Mouse (Mus musculus) spleen, adult 12 weeks (tissue): Measurements from ENCODE around the gene Chpt1.
A peak's percentile ranks its signal among the peaks of the same experiment; 100 is the strongest.
"Not testable (repeated sequence)": the region's sequence is repeated elsewhere in the genome, so short reads cannot be mapped to it uniquely, and the experiment has no call there.

ENCODE experiments used
- DNase-seq: peaks from one replicate; pipeline ENCODE4 v3.0.0; 2022; ENCODE audit warnings: low spot score

Gene Chpt1

GRCm38 (mm10) chr10:88503421-88504314 is at the start of gene Chpt1:
Gene Chpt1 (minus strand): TSS chr10:88504073.
- DNase-seq: peak; percentile 67

DNA sequence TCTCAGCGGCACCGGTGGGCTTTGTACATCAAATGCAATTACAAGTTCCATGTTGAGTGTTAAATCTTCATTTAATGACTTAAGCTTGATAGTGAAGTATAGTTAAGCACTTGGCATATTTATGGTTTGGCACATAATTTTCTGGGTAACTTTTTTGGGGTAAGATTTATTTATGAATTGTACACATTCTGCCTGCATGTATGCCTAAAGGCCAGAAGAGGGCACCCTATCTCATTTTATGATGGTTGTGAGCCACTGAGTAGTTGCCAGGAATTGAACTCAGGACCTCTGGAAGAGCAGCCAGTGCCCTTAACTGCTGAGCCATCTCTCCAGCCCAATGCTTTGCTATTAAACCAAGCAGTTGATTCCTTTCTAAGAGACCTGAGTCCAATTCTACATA is 48.9 kb upstream of the Chpt1 start:
- DNase-seq: no peak

DNA sequence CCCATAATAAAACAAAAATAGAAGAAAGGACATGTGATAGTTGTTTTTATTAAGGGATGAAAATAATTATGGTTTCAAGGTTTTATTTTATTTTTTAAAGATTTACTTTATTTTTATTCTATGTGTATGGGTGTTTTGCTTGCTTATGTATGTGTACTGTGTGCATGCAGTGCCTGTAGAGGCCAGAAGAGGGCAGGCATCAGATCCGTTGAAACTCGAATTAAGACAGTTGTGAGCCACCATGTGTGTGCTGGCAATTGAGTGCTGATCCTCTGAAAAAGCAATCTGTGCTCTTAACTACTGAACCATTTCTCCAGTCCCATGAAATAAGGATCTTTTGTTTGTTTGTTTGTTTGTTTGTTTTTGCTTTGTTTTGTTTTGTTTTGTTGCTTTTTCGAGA is 46.4 kb upstream of the Chpt1 start:
- DNase-seq: no peak

DNA sequence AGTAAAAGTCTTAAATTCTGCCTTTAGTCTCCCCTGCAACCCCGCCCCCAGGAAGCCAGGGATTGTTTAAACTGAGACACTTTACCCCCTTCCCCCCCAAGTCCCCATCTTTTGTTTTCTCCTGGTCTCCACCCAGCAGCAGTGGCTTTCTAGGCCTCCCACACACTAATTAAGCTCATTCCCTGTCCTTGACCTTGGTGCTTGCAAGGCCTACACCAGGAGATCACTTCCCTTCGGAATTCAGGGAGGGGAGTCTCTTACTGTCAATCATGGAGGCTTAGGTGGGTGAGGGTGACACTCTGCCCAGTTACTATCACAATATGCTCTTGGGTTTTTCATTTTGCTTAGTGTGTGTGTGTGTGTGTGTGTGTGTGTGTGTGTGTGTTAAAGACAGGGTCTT is 43.8 kb upstream of the Chpt1 start:
- DNase-seq: no peak

DNA sequence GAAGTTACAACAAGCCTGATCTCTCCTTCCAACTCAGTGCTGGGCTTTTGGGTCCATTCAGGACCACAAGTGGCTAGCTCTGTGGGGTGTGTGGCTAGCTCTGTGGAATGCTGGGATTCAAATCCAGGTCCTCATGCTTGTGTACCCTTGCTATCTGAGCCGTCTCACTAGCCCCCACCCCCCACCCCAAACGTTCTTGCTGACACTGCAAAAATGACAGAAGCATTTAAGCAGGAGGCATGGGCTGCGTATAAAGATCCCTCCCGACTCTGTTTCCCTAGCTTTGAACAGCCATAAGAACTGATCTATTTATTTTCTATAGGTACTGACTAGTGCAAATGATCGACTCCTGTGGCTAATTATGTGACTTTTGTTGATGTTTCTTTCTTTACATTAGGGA is 26.8 kb upstream of the Chpt1 start:
- DNase-seq: no peak

- DNase-seq: no peak
Measured at GRCm38 (mm10) chr10:88524016-88524415, 20.1 kb upstream of the Chpt1 start.

DNA sequence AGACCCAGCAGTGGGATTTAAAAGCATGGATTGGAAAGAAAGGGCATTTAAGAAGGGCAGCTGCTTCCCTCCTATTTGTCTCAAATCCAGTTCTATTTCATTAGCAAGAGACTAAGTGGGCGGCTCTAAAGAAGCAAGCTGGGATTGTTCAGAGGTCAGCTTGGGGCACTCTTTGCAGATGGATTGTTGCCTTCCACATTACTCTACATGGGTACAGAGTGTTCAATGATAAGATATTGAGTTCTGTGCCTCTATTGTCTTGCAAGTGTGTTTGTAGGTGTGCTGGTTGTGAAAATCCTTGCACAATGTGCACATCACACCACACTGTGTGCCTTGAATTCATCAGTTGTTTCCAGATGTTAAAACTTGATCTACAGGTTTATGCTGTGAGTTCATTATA is 19.3 kb upstream of the Chpt1 start:
- no peak for DNase-seq

DNA sequence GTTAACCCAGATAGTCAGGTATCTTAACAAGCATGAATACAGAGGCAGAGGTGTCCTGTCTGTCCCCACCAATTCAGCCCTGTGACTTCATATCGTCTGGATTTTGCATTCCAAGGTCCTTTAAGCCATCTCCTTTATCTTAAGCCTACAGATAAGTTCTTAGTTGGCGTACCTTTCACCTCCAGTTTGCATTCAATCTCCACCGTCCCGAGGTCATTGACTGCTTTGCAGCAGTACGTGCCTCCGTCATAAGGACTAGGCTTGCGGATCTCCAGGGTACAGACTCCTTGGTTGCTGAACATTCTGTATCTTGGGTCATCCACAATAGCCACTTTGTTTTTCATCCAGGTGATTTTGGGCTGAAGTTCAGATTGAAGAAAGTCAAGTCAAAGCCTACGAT is 18.9 kb upstream of the Chpt1 start:
- no peak for DNase-seq

- not testable (repeated sequence) for DNase-seq
Measured at GRCm38 (mm10) chr10:88515049-88515448, 11.2 kb upstream of the Chpt1 start.

DNA sequence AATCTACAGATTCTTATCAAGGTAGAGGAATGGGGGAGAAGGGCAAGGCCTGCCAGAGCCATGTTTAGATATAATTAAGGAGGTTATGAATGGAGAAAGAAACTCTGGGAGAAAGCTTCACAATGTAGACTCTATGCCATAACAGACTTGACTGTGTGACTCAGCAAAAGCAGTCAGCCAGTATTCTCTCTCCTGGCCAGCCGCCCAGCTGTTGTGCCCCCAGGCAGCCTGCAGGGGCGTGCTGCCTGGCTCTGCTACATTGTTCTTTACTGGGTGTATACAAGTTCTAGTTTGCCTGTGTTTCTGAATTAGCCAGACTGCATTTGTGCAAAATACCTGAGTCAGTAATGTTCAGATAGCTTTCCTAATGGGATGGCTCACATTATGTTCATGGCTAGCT is 10.6 kb upstream of the Chpt1 start:
- no peak for DNase-seq

DNA sequence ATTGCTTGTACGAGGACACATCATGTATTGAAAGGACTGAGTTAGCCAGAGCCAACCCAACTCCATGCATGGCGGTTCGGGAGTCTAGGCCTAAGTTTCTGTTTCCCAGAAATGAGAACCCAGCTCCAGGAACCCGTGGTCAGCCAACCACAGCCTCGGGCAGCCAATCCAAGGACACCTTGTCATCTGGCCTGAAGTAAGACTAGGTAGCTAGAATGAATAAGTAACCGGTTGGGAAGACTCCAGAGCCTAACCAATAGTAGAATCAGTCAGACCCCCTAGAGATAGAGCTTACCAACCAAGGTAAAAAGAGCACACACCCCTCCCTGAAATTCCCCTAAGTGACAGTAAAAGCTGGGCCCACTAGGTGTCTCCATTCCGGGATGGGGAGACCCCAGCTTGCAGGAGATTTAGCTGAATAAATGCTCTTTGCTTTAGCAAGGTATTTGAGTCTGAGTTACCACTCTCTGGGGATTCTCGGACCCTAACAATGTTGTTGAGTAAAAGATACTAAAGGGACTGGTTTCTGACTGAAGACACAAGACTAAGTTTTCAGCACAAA is 9.8 kb upstream of the Chpt1 start:
- no peak for DNase-seq

DNA sequence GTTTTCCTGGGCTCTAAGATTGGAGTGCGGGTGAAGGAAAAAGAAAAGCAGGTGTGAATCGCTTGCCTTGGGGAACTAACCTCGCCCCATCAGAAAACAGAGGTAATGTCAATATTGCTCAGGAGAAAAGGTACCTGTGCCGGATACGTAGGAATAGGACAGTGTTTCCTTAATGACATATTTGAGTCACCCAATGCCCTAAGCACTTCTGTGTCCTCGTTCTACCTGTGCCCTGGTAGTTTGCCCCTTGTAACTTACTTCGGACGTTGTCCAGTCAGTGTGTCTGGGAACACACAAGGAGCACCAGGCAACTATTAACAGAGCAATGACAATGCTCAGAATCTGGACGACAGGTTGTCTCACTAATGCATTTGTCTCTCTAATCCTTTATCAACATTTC is 7.5 kb upstream of the Chpt1 start:
- DNase-seq: no peak

- DNase-seq: no peak
Measured at GRCm38 (mm10) chr10:88510503-88511271, 6.8 kb upstream of the Chpt1 start.

- DNase-seq: no peak
Measured at GRCm38 (mm10) chr10:88507691-88508143, 3.8 kb upstream of the Chpt1 start.

DNA sequence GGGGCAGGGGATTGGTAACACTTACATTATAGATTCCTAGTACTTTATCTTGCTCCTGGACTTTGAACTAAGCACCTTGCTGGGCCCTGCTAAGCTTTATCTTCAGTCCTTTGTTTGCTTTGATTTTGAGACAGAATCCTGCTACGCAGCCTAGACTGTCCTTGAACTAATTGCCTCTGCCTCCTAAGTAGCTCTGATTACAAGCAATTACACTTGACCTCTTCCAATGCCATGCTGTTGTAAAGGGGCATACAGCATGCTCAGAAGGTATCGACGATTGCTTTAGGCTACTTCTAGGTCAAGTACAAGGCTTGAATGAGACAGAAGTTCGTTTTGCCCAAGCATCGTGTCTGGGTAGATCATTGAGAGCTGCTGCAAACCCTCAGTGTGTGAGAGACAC is 1.4 kb upstream of the Chpt1 start:
- DNase-seq: no peak

DNA sequence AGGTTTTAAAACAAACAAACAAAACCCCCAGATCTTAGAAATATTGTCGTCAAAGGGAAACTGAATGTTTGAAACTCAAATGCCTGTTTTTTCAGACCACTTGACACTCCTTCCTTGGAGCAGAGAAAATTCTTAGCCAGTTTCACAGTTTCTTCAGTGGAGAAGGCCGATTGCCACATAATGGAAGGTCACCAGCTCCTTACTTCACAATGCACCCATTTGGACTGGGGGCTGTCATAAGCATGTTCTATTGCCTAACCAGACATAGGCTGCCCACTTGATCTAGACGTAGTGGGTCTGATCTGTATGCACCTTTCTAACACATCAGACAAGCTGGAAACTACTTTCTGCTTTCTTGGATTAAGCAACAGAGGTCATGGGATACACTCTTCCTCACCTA is 608 bp upstream of the Chpt1 start:
- DNase-seq: no peak

DNA sequence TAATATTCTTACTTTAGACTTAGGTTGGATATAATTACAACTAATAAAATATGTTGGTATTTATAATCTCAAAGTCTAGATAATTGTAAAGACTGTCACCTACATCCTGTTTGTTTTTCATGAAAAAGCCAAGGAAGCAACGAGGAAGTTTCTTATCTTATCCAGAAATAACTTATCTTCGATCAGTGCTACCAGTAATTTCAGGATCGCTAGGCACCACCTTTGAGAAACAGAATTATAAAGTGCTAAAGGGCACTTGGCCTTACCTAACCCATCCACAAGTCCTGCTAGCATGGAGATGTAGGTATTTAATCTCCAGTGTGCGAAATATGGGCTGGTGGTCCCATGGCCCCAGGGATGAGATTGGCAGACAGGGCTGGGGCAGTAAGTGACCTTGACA is 954 bp downstream of the Chpt1 start:
- DNase-seq: no peak

DNA sequence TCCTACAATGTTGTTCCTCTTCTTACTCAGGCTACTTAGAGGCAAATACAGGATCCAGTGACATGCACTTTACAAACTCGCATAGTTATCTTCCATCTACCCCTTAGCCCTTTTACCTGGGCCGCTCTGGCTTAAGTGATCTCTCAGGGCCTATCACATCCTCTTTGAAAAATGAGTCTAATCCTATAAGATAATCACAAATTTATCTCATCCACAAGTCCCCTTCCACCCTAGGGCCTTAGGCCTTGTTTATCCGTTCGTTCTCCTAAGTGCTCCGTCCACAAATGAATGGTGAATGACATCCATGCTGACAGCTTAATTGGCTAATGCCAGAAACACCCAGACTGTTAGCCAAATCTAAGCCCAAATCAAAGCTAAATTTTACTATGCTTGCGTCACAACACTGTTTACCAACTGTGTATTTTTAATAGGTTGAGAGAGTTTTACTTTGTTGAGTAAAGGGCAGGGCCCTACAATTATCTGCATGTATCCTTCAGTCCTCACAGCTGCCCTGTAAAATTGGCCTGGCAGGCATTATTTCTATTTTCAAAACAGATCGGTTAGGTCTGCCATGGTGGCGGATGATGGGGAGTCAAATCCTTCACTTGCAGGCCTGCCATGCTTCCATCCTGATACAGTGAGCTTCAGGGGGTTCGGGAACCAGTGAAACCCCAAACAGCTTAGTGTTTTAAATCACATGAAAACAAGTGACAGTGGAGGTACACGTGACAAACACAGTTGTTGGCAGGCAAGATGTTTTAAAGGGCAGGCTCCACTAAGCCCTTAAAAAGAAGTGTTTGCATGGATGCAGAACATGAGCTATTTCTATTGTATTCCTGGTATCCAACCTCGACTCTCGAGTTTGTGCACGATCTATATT is 1.7 kb downstream of the Chpt1 start:
- no peak for DNase-seq

DNA sequence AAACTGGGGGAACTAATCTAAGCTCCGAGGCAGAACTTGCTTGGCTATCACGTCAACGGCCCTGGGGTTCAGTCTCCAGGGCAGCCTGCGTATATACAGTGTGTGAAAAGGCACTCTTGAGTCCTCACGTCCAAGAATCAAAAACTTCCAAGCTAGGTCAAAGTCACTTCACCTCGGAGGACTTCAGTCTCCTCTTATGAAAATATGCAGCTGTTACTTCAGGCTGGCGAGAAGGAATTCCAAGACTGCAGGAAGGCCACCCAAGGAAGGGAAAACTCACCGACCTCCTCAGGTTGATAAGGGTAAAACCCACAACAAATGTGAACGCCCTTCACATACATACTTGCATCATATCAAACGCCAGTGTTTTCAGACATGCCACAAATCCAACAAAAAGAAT is 2.5 kb downstream of the Chpt1 start:
- DNase-seq: no peak

GRCm38 (mm10) chr10:88499993-88500392 is 3.9 kb downstream of the Chpt1 start:
- DNase-seq: no peak

GRCm38 (mm10) chr10:88496864-88497564 is 6.9 kb downstream of the Chpt1 start:
- DNase-seq: no peak
